Mouse (Mus musculus) erythroblast, embryonic 14.5 days (primary cell): ENCODE data around the gene Trem1.

ENCODE experiments used
- GATA1 ChIP-seq: IDR thresholded peaks from 2 replicates; pipeline ENCODE4 v1.6.1; 2012; ENCODE audit warnings: low read length, inconsistent platforms, mixed read lengths
- TAL1 ChIP-seq: IDR thresholded peaks from 3 replicates; pipeline ENCODE4 v1.6.1; 2012; ENCODE audit warnings: low read length, inconsistent platforms, mixed read lengths

DNA sequence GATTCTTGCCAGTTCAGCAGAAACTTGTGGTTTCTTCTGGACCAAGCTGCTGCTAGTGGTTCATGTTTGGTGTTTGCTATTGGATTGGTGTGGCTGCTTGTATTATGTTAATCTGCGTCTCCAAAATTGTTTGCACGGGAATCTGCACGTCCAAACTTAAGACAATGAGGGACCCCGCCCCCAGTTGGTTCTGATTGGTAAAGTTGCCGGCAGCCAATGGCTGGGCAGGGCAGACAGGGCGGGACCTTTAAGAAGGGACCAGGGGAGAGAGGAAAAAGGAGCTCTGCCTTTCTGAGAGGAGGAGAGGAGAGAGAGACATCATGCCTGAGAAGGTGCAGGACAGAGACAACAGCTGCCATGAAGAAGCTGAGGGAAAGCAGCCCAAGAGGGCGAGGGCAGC, 43.2 kb downstream of the Trem1 start:
- TF ChIP-seq TAL1 (no peak), GATA1 (no peak)
